Mouse (Mus musculus): Measurements from ENCODE around the gene Gclm. TPM values are rescaled to one million over a fixed set of nuclear protein-coding genes. Genes with fewer than 3 reads are reported as not detected.
A peak's percentile ranks its signal among the peaks of the same experiment; 100 is the strongest.

Gene Gclm
- polyA plus RNA-seq, 1 experiment from 2014 or later: 155 TPM

- TF ChIP-seq CTCF (IDR thresholded peaks at IDR 0.05; ENCODE audit: low read depth) (no peak), EP300 (optimal IDR thresholded peaks at IDR 0.05) (no peak)
- Histone ChIP-seq H3K9ac (ENCODE audit: low read length) (peak overlapping the region; percentile 92; the same call in 1 of the 2 replicates), H3K27me3 (ENCODE audit: control insufficient read depth, insufficient read depth, low read length) (no peaks in the 10 kb centered on the region), H3K27ac (replicated peaks) (peak overlapping the region; percentile 97), H3K36me3 (ENCODE audit: control insufficient read depth, insufficient read depth, low read length) (no peaks in the 10 kb centered on the region), H3K4me3 (ENCODE audit: low read depth, low read length) (no peak overlapping the region), H3K4me1 (replicated peaks; ENCODE audit: control insufficient read depth, insufficient read depth) (no peaks in the 10 kb centered on the region; the same call in 1 of the 2 replicates), H3K9me3 (ENCODE audit: control insufficient read depth, low read length) (no peaks in the 10 kb centered on the region), H3K4me2 (replicated peaks; ENCODE audit: low read depth) (no peak overlapping the region; the same call in 1 of the 2 replicates)
- WGBS: 45% methylated on average over 12 of the region's 12 CpGs
- peak; percentile 57 for ATAC-seq (ENCODE audit: low FRiP score, low TSS enrichment)
- peak; percentile 68 for DNase-seq (ENCODE audit: low spot score)
Measured at GRCm38 (mm10) chr3:122291828-122292227, 46.5 kb downstream of the Gclm start.

- no peak for TF ChIP-seq EP300 (optimal IDR thresholded peaks at IDR 0.05)
- peak; percentile 55 for TF ChIP-seq CTCF (IDR thresholded peaks at IDR 0.05; ENCODE audit: low read depth)
- peak; percentile 93 for DNase-seq (ENCODE audit: low spot score)
- Histone ChIP-seq H3K9ac (ENCODE audit: low read length) (peak overlapping the region; percentile 92), H3K4me1 (replicated peaks; ENCODE audit: control insufficient read depth, insufficient read depth) (no peaks in the 10 kb centered on the region; the same call in 1 of the 2 replicates), H3K27ac (replicated peaks) (peak overlapping the region; percentile 97), H3K4me3 (ENCODE audit: low read depth, low read length) (peak overlapping the region; percentile 90), H3K9me3 (ENCODE audit: control insufficient read depth, low read length) (no peaks in the 10 kb centered on the region), H3K4me2 (replicated peaks; ENCODE audit: low read depth) (peak overlapping the region; percentile 71), H3K36me3 (ENCODE audit: control insufficient read depth, insufficient read depth, low read length) (no peaks in the 10 kb centered on the region), H3K27me3 (ENCODE audit: control insufficient read depth, insufficient read depth, low read length) (no peaks in the 10 kb centered on the region)
- 6% methylated on average over 54 of the region's 54 CpGs for WGBS
- peak; percentile 68 for ATAC-seq (ENCODE audit: low FRiP score, low TSS enrichment)
Measured at GRCm38 (mm10) chr3:122292300-122293222, 47.2 kb downstream of the Gclm start.

GRCm38 (mm10) chr3:122293223-122293953, 48.0 kb downstream of the Gclm start:
- WGBS: under 1% methylated on average over 84 of the region's 105 CpGs
- Histone ChIP-seq H3K27ac (replicated peaks) (peak overlapping the region; percentile 97), H3K27me3 (ENCODE audit: control insufficient read depth, insufficient read depth, low read length) (no peaks in the 10 kb centered on the region), H3K9me3 (ENCODE audit: control insufficient read depth, low read length) (no peaks in the 10 kb centered on the region), H3K9ac (ENCODE audit: low read length) (peak overlapping the region; percentile 92), H3K4me3 (ENCODE audit: low read depth, low read length) (peak overlapping the region; percentile 90), H3K4me1 (replicated peaks; ENCODE audit: control insufficient read depth, insufficient read depth) (no peaks in the 10 kb centered on the region; the same call in 1 of the 2 replicates), H3K4me2 (replicated peaks; ENCODE audit: low read depth) (peak overlapping the region; percentile 71), H3K36me3 (ENCODE audit: control insufficient read depth, insufficient read depth, low read length) (no peaks in the 10 kb centered on the region)
- DNase-seq (ENCODE audit: low spot score) (peak; percentile 90), ATAC-seq (ENCODE audit: low FRiP score, low TSS enrichment) (peak; percentile 81)
- no peak for TF ChIP-seq EP300 (optimal IDR thresholded peaks at IDR 0.05)
- TF ChIP-seq CTCF (IDR thresholded peaks at IDR 0.05; ENCODE audit: low read depth): no peak; the same call in 1 of the 2 replicates

GRCm38 (mm10) chr3:122293954-122294850, 48.8 kb downstream of the Gclm start, which contains the start of gene Bcar3:
Gene Bcar3 (plus strand): TSS chr3:122294136.
- DNase-seq (ENCODE audit: low spot score): peak; percentile 90
- TF ChIP-seq CTCF (IDR thresholded peaks at IDR 0.05; ENCODE audit: low read depth): no peak
- no peak for TF ChIP-seq EP300 (optimal IDR thresholded peaks at IDR 0.05)
- Histone ChIP-seq H3K4me2 (replicated peaks; ENCODE audit: low read depth) (peak within 1 kb of the TSS; percentile 71), H3K27me3 (ENCODE audit: control insufficient read depth, insufficient read depth, low read length) (no peaks in the 10 kb centered on the region), H3K4me1 (replicated peaks; ENCODE audit: control insufficient read depth, insufficient read depth) (no peaks in the 10 kb centered on the region; the same call in 1 of the 2 replicates), H3K27ac (replicated peaks) (peak within 1 kb of the TSS; percentile 97), H3K9ac (ENCODE audit: low read length) (peak within 1 kb of the TSS; percentile 92), H3K36me3 (ENCODE audit: control insufficient read depth, insufficient read depth, low read length) (no peaks in the 10 kb centered on the region), H3K9me3 (ENCODE audit: control insufficient read depth, low read length) (no peaks in the 10 kb centered on the region), H3K4me3 (ENCODE audit: low read depth, low read length) (peak within 1 kb of the TSS; percentile 90)
- WGBS: 6% methylated on average over 36 of the region's 37 CpGs
- peak; percentile 41; the same call in 1 of the 2 replicates for ATAC-seq (ENCODE audit: low FRiP score, low TSS enrichment)

GRCm38 (mm10) chr3:122295511-122295910, 50.2 kb downstream of the Gclm start:
- Histone ChIP-seq H3K4me3 (ENCODE audit: low read depth, low read length) (no peak overlapping the region), H3K36me3 (ENCODE audit: control insufficient read depth, insufficient read depth, low read length) (no peaks in the 10 kb centered on the region), H3K4me1 (replicated peaks; ENCODE audit: control insufficient read depth, insufficient read depth) (no peaks in the 10 kb centered on the region; the same call in 1 of the 2 replicates), H3K9me3 (ENCODE audit: control insufficient read depth, low read length) (no peaks in the 10 kb centered on the region), H3K4me2 (replicated peaks; ENCODE audit: low read depth) (no peak overlapping the region), H3K9ac (ENCODE audit: low read length) (no peak overlapping the region), H3K27ac (replicated peaks) (no peak overlapping the region), H3K27me3 (ENCODE audit: control insufficient read depth, insufficient read depth, low read length) (no peaks in the 10 kb centered on the region)
- DNase-seq (ENCODE audit: low spot score): peak; percentile 71
- peak; percentile 87 for TF ChIP-seq CTCF (IDR thresholded peaks at IDR 0.05; ENCODE audit: low read depth)
- TF ChIP-seq EP300 (optimal IDR thresholded peaks at IDR 0.05): no peak
- ATAC-seq (ENCODE audit: low FRiP score, low TSS enrichment): no peak
- WGBS: 16% methylated on average over 5 of the region's 5 CpGs

Data from stomach, postnatal 0 days (tissue).